Mouse (Mus musculus) macrophage (primary cell): ENCODE results near the gene Uevld. TPM values are rescaled to one million over a fixed set of nuclear protein-coding genes. Genes with fewer than 3 reads are reported as not detected.
"Not testable (repeated sequence)": the region's sequence is repeated elsewhere in the genome, so short reads cannot be mapped to it uniquely, and the experiment has no call there.

Experiments
- H3K27ac ChIP-seq: fragments of 350-480 bp; formaldehyde crosslinking; 2 replicates; pipeline ENCODE4 v1.9.0; 2021
- H3K36me3 ChIP-seq: fragments of 350-480 bp; formaldehyde crosslinking; 2 replicates; pipeline ENCODE4 v1.9.0; 2021; ENCODE audit errors: inconsistent target
- H3K4me3 ChIP-seq: fragments of 350-480 bp; formaldehyde crosslinking; 2 replicates; pipeline ENCODE4 v1.9.0; 2021; ENCODE audit errors: inconsistent target
- H3K79me2 ChIP-seq: fragments of 350-480 bp; formaldehyde crosslinking; 2 replicates; pipeline ENCODE4 v1.9.0; 2021; ENCODE audit errors: inconsistent target
- WGBS: methylation state at CpG from one replicate; pipeline ENCODE4 v1.1.7; 2026; ENCODE audit warnings: inconsistent platforms; ENCODE audit not compliant: missing documents; 5-methylcytosine and 5-hydroxymethylcytosine counted together
- polyA plus RNA-seq: library from polyadenylated mRNA; stranded (reverse); fragments of 250-400 nt; gene quantifications from 3 replicates; pipeline ENCODE4 v1.2.4, GENCODE M21; 2018; ENCODE audit warnings: inconsistent platforms

Gene Uevld
- polyA plus RNA-seq, 1 experiment from 2014 or later, result 6.1 TPM

- H3K27ac ChIP-seq, H3K4me3 ChIP-seq, H3K79me2 ChIP-seq: not testable (repeated sequence)
- peaks cover 13% of the 10 kb centered on the region for H3K36me3 ChIP-seq
- 85% methylated on average over 4 of the region's 4 CpGs for WGBS
Measured at GRCm38 (mm10) chr7:46989387-46989786, 31.1 kb upstream of the Uevld start.

DNA sequence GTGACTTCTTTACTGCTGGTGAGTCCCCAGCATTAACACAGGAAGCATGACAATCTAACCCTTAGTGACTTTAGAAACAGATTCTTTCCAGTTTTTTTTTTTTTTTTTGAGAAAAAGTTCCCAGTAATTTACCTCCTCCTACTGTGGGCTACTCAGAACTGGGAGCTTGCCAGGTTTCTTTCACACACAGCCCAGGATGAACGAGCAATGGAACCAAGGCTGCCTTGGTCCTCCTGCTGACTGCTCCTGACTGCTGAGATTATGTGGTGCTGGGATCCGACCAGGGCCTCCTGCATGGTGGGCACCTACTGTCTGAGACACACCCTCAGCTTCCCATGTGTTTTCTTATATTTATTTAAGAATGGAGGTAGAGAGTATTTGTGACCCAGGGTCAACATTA lies 28.7 kb upstream of the Uevld start:
- WGBS, result 53% methylated on average over 2 of the region's 2 CpGs
- H3K27ac ChIP-seq, result no peak overlapping the region
- peaks cover 7% of the 10 kb centered on the region; the same call in 1 of the 2 replicates for H3K36me3 ChIP-seq
- no peak overlapping the region for H3K4me3 ChIP-seq
- no peaks in the 10 kb centered on the region for H3K79me2 ChIP-seq

DNA sequence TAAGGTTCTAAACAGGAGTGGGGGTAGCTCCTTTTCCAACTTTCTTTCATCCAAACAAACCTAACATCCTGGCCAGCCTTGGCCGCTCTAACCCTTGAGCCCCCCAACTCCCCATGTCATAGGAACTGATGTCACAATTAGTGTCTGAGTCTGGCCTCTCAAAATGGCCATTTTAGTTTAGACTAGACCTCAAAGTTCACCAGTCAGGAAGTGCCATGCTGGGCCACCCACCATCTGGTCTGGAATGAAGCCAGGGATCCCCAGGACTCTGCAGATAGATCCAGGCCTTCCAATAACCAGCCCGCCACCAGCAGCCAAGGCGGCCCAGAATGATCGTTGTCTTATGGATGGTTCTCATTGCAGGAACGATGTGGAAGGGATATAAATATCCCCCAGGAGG lies 28.3 kb upstream of the Uevld start:
- 52% methylated on average over 5 of the region's 5 CpGs for WGBS

GRCm38 (mm10) chr7:46985718-46986505 lies 27.6 kb upstream of the Uevld start:
- H3K4me3 ChIP-seq, result no peak overlapping the region
- 51% methylated on average over 5 of the region's 8 CpGs for WGBS
- H3K27ac ChIP-seq, result no peak overlapping the region
- no peaks in the 10 kb centered on the region; the same call in 1 of the 2 replicates for H3K36me3 ChIP-seq
- no peaks in the 10 kb centered on the region for H3K79me2 ChIP-seq

More for the DNA sequence above, 28.3 kb upstream of the Uevld start:
- Histone ChIP-seq H3K36me3 (peaks cover 2% of the 10 kb centered on the region; the same call in 1 of the 2 replicates), H3K79me2 (no peaks in the 10 kb centered on the region), H3K4me3 (no peak overlapping the region), H3K27ac (no peak overlapping the region)

- H3K36me3 ChIP-seq, result no peaks in the 10 kb centered on the region
- WGBS, result 100% methylated on average over 3 of the region's 3 CpGs
- no peaks in the 10 kb centered on the region for H3K79me2 ChIP-seq
- H3K4me3 ChIP-seq, result no peak within 1 kb of the TSS
- H3K27ac ChIP-seq, result no peak within 1 kb of the TSS
Measured at GRCm38 (mm10) chr7:46983280-46983679, 25.0 kb upstream of the Uevld start, which contains the start of gene Gm9999. TSS of gene Gm9999 (plus strand) at chr7:46983580.

GRCm38 (mm10) chr7:46975456-46975855 lies 17.1 kb upstream of the Uevld start:
- Histone ChIP-seq H3K4me3 (no peak overlapping the region), H3K79me2 (no peaks in the 10 kb centered on the region), H3K27ac (no peak overlapping the region), H3K36me3 (no peaks in the 10 kb centered on the region)
- WGBS, result 91% methylated on average over 11 of the region's 11 CpGs

- no peaks in the 10 kb centered on the region for H3K79me2 ChIP-seq
- no peak overlapping the region for H3K4me3 ChIP-seq
- WGBS, result 97% methylated on average over 3 of the region's 4 CpGs
- no peaks in the 10 kb centered on the region for H3K36me3 ChIP-seq
- H3K27ac ChIP-seq, result no peak overlapping the region
Measured at GRCm38 (mm10) chr7:46974648-46975047, 16.3 kb upstream of the Uevld start.

- H3K79me2 ChIP-seq, result no peaks in the 10 kb centered on the region
Measured at GRCm38 (mm10) chr7:46969898-46970297, 11.6 kb upstream of the Uevld start.

DNA sequence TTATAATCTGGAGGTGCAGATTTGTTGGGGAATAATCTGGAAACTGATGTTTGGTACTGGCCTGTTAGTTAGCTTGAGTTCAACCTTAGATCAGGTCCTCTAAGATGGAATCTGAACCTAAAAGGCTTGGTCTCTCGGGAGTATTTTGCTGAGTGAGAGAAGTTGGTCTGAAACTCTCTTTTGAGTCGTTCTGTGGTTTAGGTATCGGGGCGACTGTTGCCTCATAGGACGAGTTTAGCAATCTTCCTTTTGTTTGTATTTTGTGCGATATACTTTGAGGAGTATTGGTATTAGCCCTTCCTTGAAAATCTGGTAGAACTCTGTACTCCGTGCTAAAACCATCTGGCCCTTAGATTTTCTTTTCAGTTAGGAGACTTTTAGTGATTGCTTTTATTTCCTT lies 5.7 kb upstream of the Uevld start:
- Histone ChIP-seq H3K4me3 (no peak overlapping the region), H3K27ac (no peak overlapping the region), H3K36me3 (no peaks in the 10 kb centered on the region), H3K79me2 (no peaks in the 10 kb centered on the region)
- 13% methylated on average over 7 of the region's 7 CpGs for WGBS

More at GRCm38 (mm10) chr7:46969898-46970297, 11.6 kb upstream of the Uevld start:
- Histone ChIP-seq H3K27ac (no peak overlapping the region), H3K36me3 (no peaks in the 10 kb centered on the region), H3K4me3 (no peak overlapping the region)
- 82% methylated on average over 4 of the region's 4 CpGs for WGBS

DNA sequence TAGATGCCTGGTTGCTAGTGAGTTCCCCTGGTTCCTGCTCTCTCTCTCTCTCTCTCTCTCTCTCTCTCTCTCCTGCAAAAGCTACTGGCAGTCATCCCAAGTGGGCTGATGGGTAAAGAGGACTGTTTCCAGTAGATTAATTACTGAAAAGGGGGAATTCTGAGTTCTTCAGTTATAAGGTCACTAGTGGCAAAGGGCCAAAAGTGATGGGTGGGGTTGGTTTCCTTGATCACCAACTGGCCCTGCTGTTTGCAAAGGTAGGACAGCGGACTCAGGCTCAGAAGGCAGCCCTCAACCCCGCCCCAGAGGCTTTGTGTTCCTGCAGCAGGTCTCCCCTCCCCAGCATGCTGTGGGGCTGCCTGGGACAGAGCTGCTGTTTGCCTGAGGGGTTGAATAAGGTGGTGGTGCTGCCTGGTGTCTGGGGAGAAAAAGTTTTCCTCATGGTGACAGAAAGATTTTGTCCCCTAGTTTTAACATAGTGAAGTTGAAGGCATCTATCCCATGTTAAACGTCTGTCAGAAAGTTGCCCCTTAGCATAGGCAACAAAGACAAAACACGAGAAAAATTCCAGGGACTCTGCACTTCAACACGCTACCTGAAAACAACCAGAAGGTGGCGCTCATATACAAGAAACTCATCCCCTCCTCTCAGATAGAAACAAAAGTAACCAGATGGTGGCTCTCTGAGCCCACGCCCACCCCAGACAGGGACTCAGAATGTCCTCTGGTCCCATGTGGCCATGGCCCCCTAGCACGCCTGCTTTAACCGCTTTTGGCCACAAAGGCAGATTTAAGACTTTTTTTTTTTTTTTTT lies 4.7 kb upstream of the Uevld start:
- 5% methylated on average over 9 of the region's 9 CpGs for WGBS
- Histone ChIP-seq H3K36me3 (no peaks in the 10 kb centered on the region), H3K79me2 (peaks cover under 1% of the 10 kb centered on the region; the same call in 1 of the 2 replicates), H3K27ac (no peak overlapping the region), H3K4me3 (no peak overlapping the region)

DNA sequence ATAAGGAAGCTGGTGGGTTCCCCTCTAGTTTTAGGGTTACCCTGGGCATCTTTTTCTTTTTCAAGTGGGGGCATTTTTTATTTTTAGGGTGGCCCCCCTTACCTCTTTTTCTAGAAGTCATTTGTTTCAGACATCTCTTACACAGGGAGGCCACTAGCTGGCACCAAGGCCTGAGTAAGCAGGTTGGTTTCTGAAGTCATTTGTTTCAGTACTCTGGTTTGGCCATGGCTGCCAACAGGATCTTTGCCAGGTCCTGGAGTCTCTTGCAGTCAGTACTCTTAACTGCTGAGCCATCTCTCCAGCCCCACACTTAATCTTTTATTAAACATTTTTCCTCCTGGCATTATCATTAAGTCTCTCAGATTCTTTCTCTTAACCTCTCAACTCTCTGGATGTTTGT lies 3.8 kb upstream of the Uevld start:
- Histone ChIP-seq H3K27ac (no peak overlapping the region), H3K79me2 (peaks cover 10% of the 10 kb centered on the region; the same call in 1 of the 2 replicates), H3K4me3 (no peak overlapping the region), H3K36me3 (no peaks in the 10 kb centered on the region)

DNA sequence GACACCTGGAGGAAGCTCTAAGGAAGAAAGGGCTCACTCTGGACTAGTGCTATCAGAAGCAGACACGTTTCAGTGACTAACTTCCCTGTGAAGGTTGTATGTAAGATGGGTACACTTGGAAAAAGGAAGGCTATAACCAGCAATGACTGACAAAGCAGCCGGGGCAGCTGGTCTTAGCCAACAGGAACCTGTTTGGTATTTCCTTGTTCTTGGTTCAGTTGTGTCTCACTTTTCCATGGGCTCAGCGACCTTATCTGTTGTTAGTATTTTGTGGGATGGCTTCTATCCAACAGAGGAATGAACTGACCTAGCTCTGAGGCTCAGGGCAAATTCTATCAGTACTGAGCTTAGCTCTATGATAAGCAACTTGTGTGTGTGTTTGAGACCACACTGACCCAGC lies 2.7 kb upstream of the Uevld start:
- WGBS, result 38% methylated on average over 3 of the region's 3 CpGs

DNA sequence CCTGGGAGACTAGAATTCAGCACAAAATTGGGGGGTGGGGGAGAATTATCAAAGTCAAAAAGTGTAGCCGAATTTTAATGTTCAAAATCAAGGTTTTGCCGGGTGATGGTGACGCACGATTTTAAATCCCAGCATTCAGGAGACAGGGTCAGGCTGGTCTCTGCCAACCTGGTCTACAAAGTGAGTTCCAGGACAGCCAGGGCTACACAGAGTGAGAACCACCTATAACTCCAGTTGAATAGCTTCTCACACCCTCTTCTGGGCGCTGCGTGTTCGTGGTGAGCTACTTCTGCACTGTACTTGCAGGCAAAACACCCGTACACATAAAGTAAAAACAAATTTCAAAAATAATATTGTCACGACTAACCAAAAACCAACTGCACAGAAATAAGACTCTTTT lies 526 bp upstream of the Uevld start:
- H3K4me3 ChIP-seq, result peak overlapping the region; percentile 95
- no peak overlapping the region for H3K27ac ChIP-seq
- H3K36me3 ChIP-seq, result peaks cover 5% of the 10 kb centered on the region; the same call in 1 of the 2 replicates
- 18% methylated on average over 9 of the region's 9 CpGs for WGBS
- H3K79me2 ChIP-seq, result peaks cover 26% of the 10 kb centered on the region; the same call in 1 of the 2 replicates

More for the DNA sequence above, 2.7 kb upstream of the Uevld start:
- Histone ChIP-seq H3K4me3 (no peak overlapping the region), H3K36me3 (no peaks in the 10 kb centered on the region), H3K27ac (no peak overlapping the region), H3K79me2 (peaks cover 21% of the 10 kb centered on the region; the same call in 1 of the 2 replicates)

GRCm38 (mm10) chr7:46935847-46936246 lies 22.5 kb downstream of the Uevld start:
- H3K4me3 ChIP-seq, result no peak overlapping the region
- H3K79me2 ChIP-seq, result no peaks in the 10 kb centered on the region
- peaks cover 38% of the 10 kb centered on the region for H3K36me3 ChIP-seq
- H3K27ac ChIP-seq, result no peak overlapping the region
- WGBS, result 67% methylated on average over 3 of the region's 4 CpGs

GRCm38 (mm10) chr7:46934788-46935187 lies 23.5 kb downstream of the Uevld start:
- Histone ChIP-seq H3K27ac (no peak overlapping the region), H3K4me3 (no peak overlapping the region), H3K79me2 (no peaks in the 10 kb centered on the region), H3K36me3 (peaks cover 36% of the 10 kb centered on the region)
- WGBS, result 48% methylated on average over 8 of the region's 8 CpGs
